Mouse (Mus musculus): Measurements from ENCODE around the gene Arhgap24.
"Not testable (repeated sequence)": the region's sequence is repeated elsewhere in the genome, so short reads cannot be mapped to it uniquely, and the experiment has no call there.

The Arhgap24 gene

GRCm38 (mm10) chr5:102813271-102813670 lies 332.1 kb downstream of the Arhgap24 start:
- no peak for DNase-seq

- DNase-seq, result no peak
Measured at GRCm38 (mm10) chr5:102817641-102818040, 336.4 kb downstream of the Arhgap24 start.

GRCm38 (mm10) chr5:102825538-102825937 lies 344.3 kb downstream of the Arhgap24 start:
- no peak for DNase-seq

- DNase-seq, result no peak
Measured at GRCm38 (mm10) chr5:102839071-102839470, 357.9 kb downstream of the Arhgap24 start.

- no peak for DNase-seq
Measured at GRCm38 (mm10) chr5:102843934-102844709, 362.9 kb downstream of the Arhgap24 start.

- peak; percentile 87 for DNase-seq
Measured at GRCm38 (mm10) chr5:102844731-102845598, 363.8 kb downstream of the Arhgap24 start.

- no peak for DNase-seq
Measured at GRCm38 (mm10) chr5:102845800-102846199, 364.6 kb downstream of the Arhgap24 start.

GRCm38 (mm10) chr5:102847859-102848258 lies 366.7 kb downstream of the Arhgap24 start:
- no peak for DNase-seq

- DNase-seq, result no peak
Measured at GRCm38 (mm10) chr5:102851761-102852160, 370.6 kb downstream of the Arhgap24 start.

- no peak for DNase-seq
Measured at GRCm38 (mm10) chr5:102853750-102854149, 372.6 kb downstream of the Arhgap24 start.

- peak; percentile 67 for DNase-seq
Measured at GRCm38 (mm10) chr5:102855805-102856204, 374.6 kb downstream of the Arhgap24 start.

- no peak for DNase-seq
Measured at GRCm38 (mm10) chr5:102858047-102858446, 376.9 kb downstream of the Arhgap24 start.

- DNase-seq, result no peak
Measured at GRCm38 (mm10) chr5:102859749-102860148, 378.6 kb downstream of the Arhgap24 start.

- no peak for DNase-seq
Measured at GRCm38 (mm10) chr5:102868196-102868595, 387.0 kb downstream of the Arhgap24 start.

- not testable (repeated sequence) for DNase-seq
Measured at GRCm38 (mm10) chr5:102872996-102873395, 391.8 kb downstream of the Arhgap24 start.

GRCm38 (mm10) chr5:102874605-102875298 lies 393.6 kb downstream of the Arhgap24 start:
- DNase-seq, result peak; percentile 83

- DNase-seq, result no peak
Measured at GRCm38 (mm10) chr5:102875628-102876027, 394.4 kb downstream of the Arhgap24 start.

GRCm38 (mm10) chr5:102888482-102889162 lies 407.4 kb downstream of the Arhgap24 start:
- no peak for DNase-seq

- no peak for DNase-seq
Measured at GRCm38 (mm10) chr5:102889163-102889488, 407.9 kb downstream of the Arhgap24 start.

- no peak for DNase-seq
Measured at GRCm38 (mm10) chr5:102892226-102892625, 411.0 kb downstream of the Arhgap24 start.

GRCm38 (mm10) chr5:102898301-102898700 lies 417.1 kb downstream of the Arhgap24 start:
- no peak for DNase-seq

- DNase-seq, result no peak
Measured at GRCm38 (mm10) chr5:102899680-102900215, 418.6 kb downstream of the Arhgap24 start.
